Mouse (Mus musculus) ovary, postnatal 10 days (tissue): Measurements from ENCODE around the gene Npdc1.

Experiments used
- DNase-seq: peaks from one replicate; pipeline ENCODE4 v3.0.0; 2022; ENCODE audit warnings: low spot score

Gene Npdc1

GRCm38 (mm10) chr2:25430395-25431233 lies 31.5 kb downstream of the Npdc1 start:
- DNase-seq, result no peak

DNA sequence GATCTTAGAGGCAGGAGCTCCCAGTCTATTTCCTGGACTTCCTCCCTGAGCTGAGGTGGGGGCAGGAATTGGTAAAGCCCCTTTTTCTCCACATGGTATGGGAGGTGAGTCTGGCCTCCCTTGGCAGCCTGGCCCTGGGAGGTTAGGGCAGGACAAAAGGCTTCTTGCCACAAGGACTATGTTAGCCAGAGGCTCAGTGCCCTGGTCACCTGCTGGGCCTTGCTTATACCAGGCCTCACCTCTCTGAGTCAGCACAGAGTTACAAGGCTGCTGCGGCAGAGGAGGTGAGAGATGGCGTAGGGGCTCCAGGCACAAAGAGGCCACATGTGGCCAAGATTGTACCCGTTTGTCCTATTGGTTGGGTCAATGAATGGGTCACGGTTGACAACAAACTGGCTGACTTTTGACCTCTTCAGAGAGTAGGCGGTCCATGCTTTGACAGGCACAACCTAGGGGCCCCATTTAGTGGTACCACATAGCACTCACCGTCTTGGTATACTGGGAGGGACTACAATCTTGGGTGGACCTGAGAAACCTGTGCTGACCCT lies 32.2 kb downstream of the Npdc1 start:
- no peak for DNase-seq

DNA sequence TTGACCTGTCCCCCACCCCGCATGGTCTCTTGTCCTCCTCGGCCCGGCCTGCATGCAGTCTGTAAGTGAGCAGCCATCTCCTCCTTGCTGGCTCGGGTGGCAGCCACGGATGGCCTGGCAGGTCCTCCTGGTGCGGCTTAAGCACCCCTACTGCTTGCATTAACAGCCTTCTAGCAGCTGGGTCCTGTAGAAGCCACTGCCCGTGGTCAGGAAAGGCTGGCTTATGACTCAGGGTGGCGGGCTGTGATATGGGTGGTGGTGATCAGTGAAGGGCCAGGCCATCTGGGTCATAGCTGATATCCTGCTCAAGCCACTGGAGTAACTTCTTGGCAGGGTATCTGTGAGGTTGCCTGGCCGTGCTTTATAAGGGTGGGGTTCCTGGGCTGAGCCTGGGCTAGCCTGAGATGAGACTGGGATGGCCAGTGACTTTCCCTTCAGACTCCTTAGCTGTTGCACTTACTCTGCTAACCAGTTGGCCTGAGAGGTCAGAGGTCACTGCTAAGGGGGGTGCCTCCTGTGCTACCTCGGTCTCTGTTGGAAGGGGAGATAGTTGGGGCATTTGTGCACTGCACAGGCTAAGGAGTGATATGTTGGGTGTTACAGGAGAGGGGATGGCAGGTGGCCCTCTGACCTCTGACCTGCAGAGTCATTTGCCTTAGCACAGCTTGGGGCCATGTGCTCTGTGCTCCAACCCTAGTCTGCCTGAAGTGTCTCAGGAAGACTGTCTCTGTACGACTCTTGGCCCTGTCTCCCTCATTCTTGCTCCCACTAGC lies 33.4 kb downstream of the Npdc1 start:
- no peak for DNase-seq

DNA sequence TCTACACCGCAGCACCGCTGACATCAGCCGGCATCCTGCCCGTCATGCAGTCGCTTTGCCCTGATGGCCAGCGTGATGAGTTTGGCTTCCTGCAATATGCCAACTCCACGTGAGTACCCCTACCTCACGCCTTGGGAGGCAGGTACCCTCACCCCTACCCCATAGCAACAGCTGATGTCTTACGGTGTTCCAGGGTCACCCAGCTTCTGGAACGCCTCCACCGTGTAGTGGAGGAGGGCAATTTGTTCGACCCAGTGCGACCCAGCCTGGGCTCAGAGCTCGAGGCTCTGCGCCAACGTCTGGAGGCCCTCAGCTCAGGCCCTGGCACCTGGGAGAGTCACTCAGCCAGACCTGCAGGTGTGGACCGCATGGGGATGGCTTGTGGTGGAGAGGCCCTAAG lies 34.0 kb downstream of the Npdc1 start:
- DNase-seq, result no peak

GRCm38 (mm10) chr2:25434292-25434691 lies 35.1 kb downstream of the Npdc1 start:
- DNase-seq, result no peak

DNA sequence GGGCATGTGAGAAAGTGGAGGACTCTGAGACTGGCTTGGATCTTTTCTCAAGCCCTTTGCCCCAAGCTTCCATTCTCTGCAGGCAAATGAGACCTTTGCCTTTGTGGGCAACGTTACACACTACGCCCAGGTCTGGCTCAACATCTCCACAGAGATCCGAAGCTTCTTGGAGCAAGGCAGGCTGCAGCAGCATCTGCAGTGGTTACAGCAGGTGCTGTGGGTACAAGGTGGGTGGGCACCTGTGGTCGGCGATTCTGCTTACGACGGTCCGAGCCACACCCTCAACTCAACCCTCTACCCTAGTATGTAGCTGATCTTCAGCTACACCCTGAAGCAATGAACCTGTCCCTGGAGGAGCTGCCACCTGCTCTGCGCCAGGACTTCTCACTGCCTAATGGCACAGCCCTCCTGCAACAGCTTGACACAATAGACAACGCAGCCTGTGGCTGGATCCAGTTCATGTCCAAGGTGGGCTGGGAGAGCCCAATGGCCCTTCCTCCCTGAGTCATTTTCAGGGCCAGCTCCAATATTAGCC lies 37.2 kb downstream of the Npdc1 start:
- DNase-seq, result no peak

DNA sequence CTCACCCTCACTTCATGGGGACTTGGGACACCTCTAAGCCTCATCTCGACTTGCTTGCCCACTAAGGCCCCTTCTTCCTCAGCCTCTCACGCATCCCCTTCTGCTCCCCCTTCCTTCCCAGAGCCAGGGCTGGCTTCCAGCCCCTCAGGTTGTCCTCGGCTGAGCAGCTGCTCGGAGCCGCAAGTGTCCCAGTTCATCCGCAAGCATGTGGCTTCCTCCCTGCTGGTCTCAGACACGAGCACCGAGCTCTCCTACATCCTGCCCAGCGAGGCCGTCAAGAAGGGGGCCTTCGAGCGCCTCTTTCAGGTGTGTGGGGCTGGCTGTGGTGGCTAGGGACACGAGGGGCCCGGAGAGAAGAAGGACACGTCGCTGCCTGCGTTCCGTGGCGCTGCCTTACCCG lies 41.9 kb downstream of the Npdc1 start:
- DNase-seq, result no peak

GRCm38 (mm10) chr2:25442682-25443081 lies 43.5 kb downstream of the Npdc1 start:
- no peak for DNase-seq

GRCm38 (mm10) chr2:25450853-25451647 lies 51.9 kb downstream of the Npdc1 start:
- no peak for DNase-seq

GRCm38 (mm10) chr2:25452951-25453350 lies 53.8 kb downstream of the Npdc1 start:
- DNase-seq, result no peak

- no peak for DNase-seq
Measured at GRCm38 (mm10) chr2:25456205-25456953, 57.2 kb downstream of the Npdc1 start, which contains the start of gene Clic3. TSS of gene Clic3 (plus strand) at chr2:25456838.

- no peak for DNase-seq
Measured at GRCm38 (mm10) chr2:25457022-25457896, 58.1 kb downstream of the Npdc1 start.

GRCm38 (mm10) chr2:25458911-25459310 lies 59.8 kb downstream of the Npdc1 start:
- DNase-seq, result no peak
